Mouse (Mus musculus) heart, adult 2 months (tissue): ENCODE results near the gene Gm26727. TPM values are rescaled to one million over a fixed set of nuclear protein-coding genes. Genes with fewer than 3 reads are reported as not detected.

ENCODE experiments used
- polyA plus RNA-seq: library from polyadenylated mRNA; depleted of rRNA; stranded (reverse); fragments of >200 nt; gene quantifications from 2 replicates; pipeline ENCODE4 v1.2.3, GENCODE M21; 2012; rRNA removed
- total RNA-seq, 2 experiments: library from RNA; stranded (reverse); gene quantifications; 2 replicates each; pipeline ENCODE4 v1.2.3; 2021

The Gm26727 gene
- total and polyA plus RNA-seq, 3 experiments: not detected

Other genes with a start within 250 kb of the Gm26727 start
- not detected for gene Gm21830, start 19.5 kb downstream of the Gm26727 start, total RNA-seq
- not detected in 2 replicates for gene Gm21830, start 19.5 kb downstream of the Gm26727 start, polyA plus RNA-seq
- gene Xirp2, start 12.8 kb upstream of the Gm26727 start, total RNA-seq: 100 to 1,000 TPM; 268 to 321 TPM
- gene Xirp2, start 12.8 kb upstream of the Gm26727 start, polyA plus RNA-seq: 13.6 and 38.6 TPM in 2 replicates
- gene B3galt1, start 132.7 kb upstream of the Gm26727 start, total RNA-seq: 1 to 10 TPM; 1.5 to 1.9 TPM
- gene B3galt1, start 132.7 kb upstream of the Gm26727 start, polyA plus RNA-seq: 0.72 and 1.7 TPM in 2 replicates